Mouse (Mus musculus) liver, embryonic 16.5 days (tissue): ENCODE data around the gene Ifih1. TPM values are rescaled to one million over a fixed set of nuclear protein-coding genes. Genes with fewer than 3 reads are reported as not detected.

ENCODE experiments used
- ATAC-seq: fragments of 200-750 bp; cut with Nextera tagmentation; 2 replicates; pipeline ENCODE4 v1.8.0; 2017; ENCODE audit warnings: low read depth, mild to moderate bottlenecking, moderate number of reproducible peaks, moderate library complexity
- H3K27ac ChIP-seq: fragments of 300-500 bp; sonication (generic); 2 replicates; pipeline ENCODE4 v1.5.1; 2014; ENCODE audit warnings: mild to moderate bottlenecking, low read length
- H3K27me3 ChIP-seq: fragments of 300-500 bp; sonication (generic); 2 replicates; pipeline ENCODE4 v1.6.1; 2014; ENCODE audit warnings: low read depth, low read length, mixed read lengths; ENCODE audit not compliant: control insufficient read depth, insufficient read depth
- H3K36me3 ChIP-seq: fragments of 300-500 bp; sonication (generic); 2 replicates; pipeline ENCODE4 v1.6.1; 2014; ENCODE audit warnings: mild to moderate bottlenecking; ENCODE audit not compliant: control insufficient read depth, insufficient read depth
- H3K4me1 ChIP-seq: fragments of 300-500 bp; sonication (generic); 2 replicates; pipeline ENCODE4 v1.6.1; 2014; ENCODE audit warnings: low read depth, low read length, mixed read lengths; ENCODE audit not compliant: control insufficient read depth
- H3K4me2 ChIP-seq: fragments of 300-500 bp; sonication (generic); 2 replicates; pipeline ENCODE4 v1.6.1; 2014; ENCODE audit warnings: low read depth, low read length, mixed read lengths
- H3K4me3 ChIP-seq: fragments of 300-500 bp; sonication (generic); 2 replicates; pipeline ENCODE4 v1.5.1; 2014; ENCODE audit warnings: low read depth, mild to moderate bottlenecking, low read length
- H3K9ac ChIP-seq: fragments of 300-500 bp; sonication (generic); 2 replicates; pipeline ENCODE4 v1.6.1; 2014; ENCODE audit warnings: low read depth, low read length
- H3K9me3 ChIP-seq: fragments of 300-500 bp; sonication (generic); replicated peaks from 2 replicates; pipeline ENCODE4 v1.6.1; 2016; ENCODE audit warnings: low read length; ENCODE audit not compliant: control insufficient read depth
- WGBS: fragments of 180-500 bp; shearing (Covaris S2); extraction: QIAGEN DNeasy Blood & Tissue Kit; methylation state at CpG from one replicate; pipeline ENCODE4 v1.1.7; 2014; ENCODE audit not compliant: insufficient replicate concordance; 5-methylcytosine and 5-hydroxymethylcytosine counted together
- polyA plus RNA-seq: library from polyadenylated mRNA; unstranded; fragments of >200 nt; fragmentation: Nextera tagmentation; extraction: Ambion mirVana; gene quantifications from 2 replicates; pipeline ENCODE4 v1.2.1, GENCODE M21; 2015

The Ifih1 gene
- polyA plus RNA-seq, 1 experiment from 2014 or later: 3.6 TPM

DNA sequence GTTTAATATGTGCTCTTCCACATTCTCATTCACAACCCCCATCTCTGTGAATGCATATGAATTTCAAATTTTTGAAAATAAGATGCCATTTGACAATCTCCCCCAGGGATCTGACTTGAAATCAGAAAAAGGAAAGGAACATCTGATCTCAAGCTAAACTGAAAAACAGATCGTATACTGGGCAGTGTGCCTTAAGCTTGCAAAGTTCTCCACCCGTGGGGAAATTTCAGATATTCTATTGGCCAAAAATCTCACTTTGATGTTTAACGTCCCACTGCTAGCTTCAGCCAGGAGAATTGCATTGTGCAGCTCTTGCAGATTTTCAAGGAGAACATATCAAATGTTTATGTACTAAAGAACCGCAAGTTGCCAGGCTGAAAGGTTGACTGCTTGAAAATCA, 96.9 kb downstream of the Ifih1 start:
- H3K27me3 ChIP-seq: no peaks in the 10 kb centered on the region
- no peak overlapping the region for H3K4me3 ChIP-seq
- H3K9me3 ChIP-seq: no peaks in the 10 kb centered on the region
- no peak overlapping the region for H3K27ac ChIP-seq
- no peaks in the 10 kb centered on the region for H3K36me3 ChIP-seq
- H3K4me1 ChIP-seq: no peaks in the 10 kb centered on the region
- no peak overlapping the region for H3K9ac ChIP-seq
- ATAC-seq: no peak
- H3K4me2 ChIP-seq: no peak overlapping the region
- 64% methylated on average over 4 of the region's 4 CpGs for WGBS

DNA sequence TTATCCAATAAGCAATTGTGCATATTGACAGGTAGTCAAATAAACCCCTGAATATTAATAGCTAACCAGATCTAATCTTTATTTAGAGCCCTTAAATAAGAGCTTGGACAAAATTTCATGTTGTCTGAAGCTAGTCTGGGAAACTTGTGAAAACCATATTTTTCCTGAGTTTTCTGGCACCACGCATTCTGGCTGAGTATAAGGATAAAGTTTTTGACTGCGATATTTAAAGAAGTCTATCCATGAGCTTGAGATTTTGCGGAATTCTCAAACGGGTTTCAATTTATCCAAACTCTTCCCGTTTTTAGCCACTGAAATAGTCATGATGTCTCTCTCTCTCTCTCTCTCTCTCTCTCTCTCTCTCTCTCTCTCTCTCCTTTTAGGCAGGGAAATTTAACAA, 98.0 kb downstream of the Ifih1 start:
- Histone ChIP-seq H3K36me3 (no peaks in the 10 kb centered on the region), H3K9me3 (no peaks in the 10 kb centered on the region), H3K4me2 (no peak overlapping the region), H3K9ac (no peak overlapping the region), H3K4me1 (no peaks in the 10 kb centered on the region), H3K27me3 (no peaks in the 10 kb centered on the region), H3K4me3 (no peak overlapping the region), H3K27ac (no peak overlapping the region)
- WGBS: 71% methylated on average over 5 of the region's 5 CpGs
- no peak for ATAC-seq

Other genes starting within 250 kb of the Ifih1 start
- gene Dpp4, start 234.0 kb downstream of the Ifih1 start, polyA plus RNA-seq: 7.4 and 9.7 TPM in 2 replicates
- gene Gcg, start 162.6 kb downstream of the Ifih1 start, polyA plus RNA-seq: 0.08 and 0.28 TPM in 2 replicates
- 0.34 and 0.43 TPM in 2 replicates for gene Fap, start 72.2 kb downstream of the Ifih1 start, polyA plus RNA-seq
- 5.5 and 5.7 TPM in 2 replicates for gene Gca, start 18.0 kb upstream of the Ifih1 start, polyA plus RNA-seq